Mouse (Mus musculus) cortical plate, adult 2 months (tissue): ENCODE results near the gene 6330409D20Rik.

Source experiments
- CTCF ChIP-seq: fragments of 200-500 bp; IDR thresholded peaks from 2 replicates; pipeline ENCODE4 v1.5.1; 2011; ENCODE audit warnings: mild to moderate bottlenecking, control low read depth, low read length; ENCODE audit not compliant: insufficient read depth; ENCODE audit errors: extremely low read depth
- POLR2A ChIP-seq: fragments of 200-500 bp; IDR thresholded peaks from 2 replicates; pipeline ENCODE4 v1.6.1; 2011; ENCODE audit warnings: mild to moderate bottlenecking, low read length, control low read depth; ENCODE audit not compliant: insufficient read depth; ENCODE audit errors: extremely low read depth

DNA sequence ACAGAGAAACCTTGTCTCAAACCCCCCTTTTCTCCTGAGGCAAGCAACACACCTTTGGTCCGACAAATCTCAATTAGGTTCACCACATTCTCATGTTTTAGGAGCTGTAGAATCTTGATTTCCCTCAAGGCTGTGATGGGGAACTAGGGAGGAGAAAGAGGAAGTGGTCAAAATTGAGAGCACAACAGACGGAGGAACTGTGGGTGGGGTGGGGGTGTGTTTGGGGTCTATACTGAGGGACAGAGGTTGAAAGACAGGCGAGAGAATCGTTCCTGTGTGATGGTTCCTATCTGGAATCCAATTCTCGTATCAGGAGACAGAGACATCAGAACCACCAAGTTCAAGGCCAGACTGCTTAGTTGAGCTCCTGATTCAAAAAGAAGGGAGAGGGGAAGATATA is 30.4 kb downstream of the 6330409D20Rik start:
- TF ChIP-seq CTCF (no peak), POLR2A (no peak)
